Mouse (Mus musculus) liver, adult 2 months (tissue): Measurements from ENCODE around the gene Ccdc141. TPM values are rescaled to one million over a fixed set of nuclear protein-coding genes. Genes with fewer than 3 reads are reported as not detected.

Experiments
- DNase-seq: peaks from one replicate; pipeline ENCODE4 v3.0.0-alpha.2; 2011; ENCODE audit warnings: low read depth, low spot score; ENCODE audit errors: extremely low read depth
- H3K27ac ChIP-seq: fragments of 200-500 bp; replicated peaks from 2 replicates; pipeline ENCODE4 v1.5.1; 2012; ENCODE audit warnings: low read depth, mild to moderate bottlenecking, control low read depth, inconsistent platforms, low read length; ENCODE audit not compliant: insufficient read depth
- H3K27me3 ChIP-seq: fragments of 200-500 bp; 2 replicates; pipeline ENCODE4 v1.6.1; 2012; ENCODE audit warnings: mild to moderate bottlenecking, moderate library complexity, low read length, inconsistent platforms; ENCODE audit not compliant: control insufficient read depth, insufficient read depth
- H3K36me3 ChIP-seq: fragments of 200-500 bp; 2 replicates; pipeline ENCODE4 v1.6.1; 2012; ENCODE audit warnings: low read length, inconsistent platforms; ENCODE audit not compliant: control insufficient read depth, insufficient read depth
- H3K4me1 ChIP-seq: fragments of 200-500 bp; 2 replicates; pipeline ENCODE4 v1.6.1; 2011; ENCODE audit warnings: low read length; ENCODE audit not compliant: control insufficient read depth, insufficient read depth
- H3K4me3 ChIP-seq: fragments of 200-500 bp; 2 replicates; pipeline ENCODE4 v1.5.1; 2011; ENCODE audit warnings: low read depth, mild to moderate bottlenecking, control low read depth, low read length, moderate library complexity; ENCODE audit not compliant: insufficient read depth
- H3K79me2 ChIP-seq: fragments of 200-500 bp; 2 replicates; pipeline ENCODE4 v1.6.1; 2012; ENCODE audit warnings: inconsistent platforms, mild to moderate bottlenecking, low read length, moderate library complexity; ENCODE audit not compliant: control insufficient read depth, insufficient read depth
- H3K9ac ChIP-seq: fragments of 200-500 bp; 2 replicates; pipeline ENCODE4 v1.6.1; 2012; ENCODE audit warnings: low read depth, mild to moderate bottlenecking, control low read depth, inconsistent platforms, low read length
- CTCF ChIP-seq: fragments of 200-500 bp; IDR thresholded peaks from 2 replicates; pipeline ENCODE4 v1.5.1; 2011; ENCODE audit warnings: low read depth, low read length, control low read depth
- POLR2A ChIP-seq: fragments of 200-500 bp; IDR thresholded peaks from 2 replicates; pipeline ENCODE4 v1.6.1; 2011; ENCODE audit warnings: low read length, control low read depth; ENCODE audit not compliant: insufficient read depth; ENCODE audit errors: extremely low read depth
- WGBS: fragments of 180-500 bp; shearing (Covaris S2); methylation state at CpG from one replicate; pipeline ENCODE4 v1.1.7; 2018; 5-methylcytosine and 5-hydroxymethylcytosine counted together
- polyA plus RNA-seq: library from polyadenylated mRNA; depleted of rRNA; stranded (reverse); fragments of >200 nt; gene quantifications from 2 replicates; pipeline ENCODE4 v1.2.3, GENCODE M21; 2012
- total RNA-seq: library from RNA; depleted of rRNA; stranded (reverse); fragments of >200 nt; gene quantifications from 2 replicates; pipeline ENCODE4 v1.2.3, GENCODE M21; 2014

The Ccdc141 gene
- total and polyA plus RNA-seq, 2 experiments = 8.6 to 17.7 TPM

DNA sequence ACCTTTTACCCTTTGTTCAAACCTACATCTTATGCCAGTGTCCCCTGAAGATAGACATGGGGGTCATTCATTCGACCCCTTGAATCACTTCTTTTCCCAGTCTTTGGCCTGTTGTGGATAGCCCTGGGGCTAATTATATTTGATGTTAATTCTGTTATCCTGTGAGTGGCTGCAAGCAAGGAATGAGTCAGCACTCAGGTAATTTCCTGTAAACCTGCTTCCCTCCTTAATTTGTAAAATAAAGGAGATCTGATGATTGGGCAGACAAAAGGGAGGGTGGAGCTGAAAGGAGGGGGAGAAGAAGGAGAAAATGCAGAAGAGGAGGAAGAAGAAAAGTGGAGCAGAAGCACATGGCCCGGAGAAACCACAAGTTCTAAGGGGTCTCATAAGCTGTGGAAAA lies 23.5 kb downstream of the Ccdc141 start:
- no peak for DNase-seq
- Histone ChIP-seq H3K4me1 (no peaks in the 10 kb centered on the region), H3K27ac (no peak overlapping the region), H3K4me3 (no peak overlapping the region), H3K9ac (no peak overlapping the region), H3K79me2 (peaks cover 7% of the 10 kb centered on the region; the same call in 1 of the 2 replicates), H3K36me3 (no peaks in the 10 kb centered on the region), H3K27me3 (no peaks in the 10 kb centered on the region)
- 81% methylated on average over 2 of the region's 2 CpGs for WGBS
- no peak for TF ChIP-seq CTCF
- TF ChIP-seq POLR2A = no peak

DNA sequence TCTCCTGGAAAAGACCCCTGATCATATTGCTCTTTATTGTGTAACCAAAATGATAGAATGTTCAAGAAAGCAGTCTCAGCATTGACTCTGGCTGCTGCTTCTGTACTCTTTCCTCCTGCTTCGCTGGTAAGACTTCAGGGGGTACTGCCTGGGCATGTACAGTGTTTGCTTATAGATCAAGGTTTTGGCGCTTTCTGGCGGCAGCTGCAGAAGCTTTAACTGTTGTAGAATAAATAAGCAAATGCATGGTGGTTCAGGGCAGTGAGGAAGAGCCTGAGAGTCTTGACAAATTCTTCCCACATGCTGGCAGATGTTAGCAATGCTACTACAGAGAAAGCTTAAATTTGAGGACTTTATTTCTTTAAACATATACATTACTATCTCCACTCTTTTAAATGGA lies 24.1 kb downstream of the Ccdc141 start:
- Histone ChIP-seq H3K4me1 (no peaks in the 10 kb centered on the region), H3K79me2 (peaks cover 9% of the 10 kb centered on the region; the same call in 1 of the 2 replicates), H3K27me3 (no peaks in the 10 kb centered on the region), H3K9ac (no peak overlapping the region), H3K36me3 (no peaks in the 10 kb centered on the region), H3K27ac (no peak overlapping the region), H3K4me3 (no peak overlapping the region)
- TF ChIP-seq CTCF (no peak), POLR2A (no peak)
- WGBS = 79% methylated on average over 3 of the region's 3 CpGs
- no peak for DNase-seq

DNA sequence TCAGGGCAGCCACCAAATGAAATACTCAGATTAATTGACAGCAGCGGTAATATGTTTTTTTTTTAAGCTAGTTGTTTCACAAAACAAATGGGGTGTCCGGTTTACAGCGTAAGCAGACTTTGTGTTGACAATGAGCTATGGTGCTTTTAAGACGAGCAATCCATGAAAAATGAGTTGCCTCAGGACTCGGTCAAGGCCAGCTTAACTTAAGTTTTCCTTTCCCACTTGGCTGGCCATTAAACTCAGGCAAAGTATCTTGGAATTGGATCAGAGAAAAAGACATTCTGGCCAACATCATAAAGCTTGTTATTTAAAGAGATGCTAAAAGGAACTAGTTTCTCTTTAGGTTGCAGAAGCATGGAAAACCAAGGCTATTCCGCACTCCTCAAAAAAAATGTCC lies 26.9 kb downstream of the Ccdc141 start:
- 90% methylated on average over 6 of the region's 6 CpGs for WGBS
- peaks cover 5% of the 10 kb centered on the region; the same call in 1 of the 2 replicates for H3K79me2 ChIP-seq
- no peak for TF ChIP-seq CTCF
- no peak for TF ChIP-seq POLR2A
- H3K9ac ChIP-seq = no peak overlapping the region
- H3K27ac ChIP-seq = no peak overlapping the region
- no peaks in the 10 kb centered on the region for H3K36me3 ChIP-seq
- DNase-seq = no peak
- no peaks in the 10 kb centered on the region for H3K27me3 ChIP-seq
- no peaks in the 10 kb centered on the region for H3K4me1 ChIP-seq
- H3K4me3 ChIP-seq = no peak overlapping the region

DNA sequence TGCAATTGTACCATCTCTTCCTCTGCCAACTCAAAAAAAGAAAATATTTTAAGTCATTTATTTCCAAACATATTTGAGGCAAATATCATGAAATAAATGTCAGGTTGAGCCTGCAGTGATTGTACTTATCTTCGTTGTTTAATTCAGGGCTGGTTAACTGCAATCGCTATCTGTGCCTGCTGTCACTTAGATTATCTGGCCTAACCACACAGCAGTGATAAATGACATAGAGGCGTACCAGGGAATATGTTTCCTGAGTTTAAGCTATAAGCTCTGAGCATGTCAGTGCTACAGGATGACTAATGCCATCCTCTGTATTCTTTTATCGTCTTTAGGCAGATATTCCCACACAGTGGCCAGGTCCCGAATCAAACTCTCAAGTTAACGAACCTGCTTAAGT lies 31.6 kb downstream of the Ccdc141 start:
- 91% methylated on average over 6 of the region's 6 CpGs for WGBS
- Histone ChIP-seq H3K4me3 (no peak overlapping the region), H3K79me2 (peaks cover 5% of the 10 kb centered on the region; the same call in 1 of the 2 replicates), H3K4me1 (no peaks in the 10 kb centered on the region), H3K9ac (no peak overlapping the region), H3K27me3 (no peaks in the 10 kb centered on the region), H3K36me3 (no peaks in the 10 kb centered on the region), H3K27ac (no peak overlapping the region)
- DNase-seq = no peak
- no peak for TF ChIP-seq POLR2A
- no peak for TF ChIP-seq CTCF

DNA sequence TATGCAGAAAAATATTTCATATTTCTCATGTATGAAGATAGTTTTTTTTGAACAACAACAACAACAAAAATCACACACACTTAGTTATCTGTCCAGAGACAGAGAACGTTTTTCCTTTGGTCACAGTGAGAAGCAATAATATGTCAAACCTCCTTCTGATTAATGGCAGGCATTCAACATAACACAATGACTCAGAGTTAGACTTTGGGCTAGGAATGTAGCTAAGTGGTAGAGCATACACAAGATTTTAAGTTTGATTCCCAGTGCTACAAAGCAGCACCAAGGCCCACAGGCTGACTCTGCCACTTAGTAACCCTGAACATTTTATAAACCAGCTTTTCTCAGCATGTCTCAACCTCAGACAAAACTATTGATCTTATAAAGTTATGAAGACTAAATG lies 35.5 kb downstream of the Ccdc141 start:
- 48% methylated on average over 1 of the region's 1 CpGs for WGBS

DNA sequence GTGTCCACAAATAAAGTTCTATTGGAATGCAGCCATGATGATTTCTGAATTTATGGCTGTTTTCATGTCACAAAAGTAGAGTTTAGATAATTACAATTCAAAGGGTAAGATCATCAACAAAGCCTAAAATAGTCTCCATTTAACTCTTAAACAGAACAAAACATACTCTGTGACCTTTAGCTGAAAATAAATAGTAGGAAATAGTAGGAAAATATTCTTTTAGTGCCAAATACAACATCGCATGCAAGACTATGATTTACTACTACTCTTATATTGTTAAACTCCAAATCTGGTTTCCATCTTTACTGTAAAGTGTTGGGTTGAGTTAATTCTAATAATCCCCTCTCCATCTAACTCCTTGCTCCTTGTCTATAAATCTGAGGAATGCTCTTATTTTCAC lies 37.0 kb downstream of the Ccdc141 start:
- no peak overlapping the region for H3K4me3 ChIP-seq
- no peak overlapping the region for H3K9ac ChIP-seq
- DNase-seq = no peak
- WGBS = 58% methylated on average over 1 of the region's 1 CpGs
- no peaks in the 10 kb centered on the region; the same call in 1 of the 2 replicates for H3K79me2 ChIP-seq
- H3K27ac ChIP-seq = no peak overlapping the region
- peaks cover 8% of the 10 kb centered on the region for H3K36me3 ChIP-seq
- H3K4me1 ChIP-seq = no peaks in the 10 kb centered on the region
- TF ChIP-seq CTCF (no peak), POLR2A (no peak)
- no peaks in the 10 kb centered on the region for H3K27me3 ChIP-seq

More for the DNA sequence above, 35.5 kb downstream of the Ccdc141 start:
- H3K27ac ChIP-seq = no peak overlapping the region
- H3K9ac ChIP-seq = no peak overlapping the region
- H3K27me3 ChIP-seq = no peaks in the 10 kb centered on the region
- TF ChIP-seq CTCF = no peak
- TF ChIP-seq POLR2A = no peak
- H3K36me3 ChIP-seq = peaks cover 8% of the 10 kb centered on the region
- DNase-seq = no peak
- H3K79me2 ChIP-seq = no peaks in the 10 kb centered on the region; the same call in 1 of the 2 replicates
- no peaks in the 10 kb centered on the region for H3K4me1 ChIP-seq
- H3K4me3 ChIP-seq = no peak overlapping the region
